ENCODE assay signal across 16 mouse cellular contexts in the genomic region with DNA sequence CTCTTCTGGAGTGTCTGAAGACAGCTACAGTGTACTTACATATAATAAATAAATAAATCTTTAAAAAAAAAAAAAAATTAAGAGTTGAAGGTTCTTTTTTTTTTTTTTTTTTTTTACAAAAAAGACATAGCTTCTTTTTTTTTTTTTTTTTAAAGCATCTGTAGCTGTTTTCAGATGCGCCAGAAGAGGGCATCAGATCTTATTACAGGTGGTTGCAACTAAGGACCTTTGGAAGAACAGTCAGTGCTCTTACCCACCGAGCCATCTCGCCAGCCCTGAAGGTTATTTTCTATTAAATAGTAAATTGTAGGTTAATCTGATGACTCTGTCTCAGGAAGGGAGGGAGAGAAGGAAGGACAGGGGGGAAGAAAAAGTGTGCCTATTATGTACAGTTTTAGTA. TPM values are rescaled to one million over a fixed set of nuclear protein-coding genes. Genes with fewer than 3 reads are reported as not detected.
A peak's percentile ranks its signal among the peaks of the same experiment; 100 is the strongest.
DNase-seq lines count a peak whose midpoint lies in the region; ATAC-seq and TF ChIP-seq lines count a peak whose summit lies in the region.
"Had no signal": no experiment of that assay in that cellular context is flagged by ENCODE, and none has a peak within 500 bp of the region (broad histone marks: within the 10 kb centered on the region; RNA-seq: fewer than 3 reads in every experiment).

No protein-coding gene starts in this region.

- ATAC-seq in heart, postnatal 0 days (ENCODE audit: insufficient read depth, low read depth), result no peak
- no peak for ATAC-seq in lung, postnatal 0 days
- ATAC-seq in erythroid progenitor cell, adult 5-6 weeks (replicated peaks; ENCODE audit: low FRiP score, poor library complexity, severe bottlenecking), result no peak
- no peak for ATAC-seq in neural tube, embryonic 15.5 days (ENCODE audit: low FRiP score)
- ATAC-seq: forebrain, embryonic 13.5 days had no signal

- no peak overlapping the region for H3K4me2 ChIP-seq in heart, postnatal 0 days (ENCODE audit: low read depth, low read length)
- H3K4me2 ChIP-seq in lung, postnatal 0 days (replicated peaks; ENCODE audit: low read depth, low read length), result no peak overlapping the region
- H3K4me2 ChIP-seq in neural tube, embryonic 15.5 days, result no peak overlapping the region
- H3K4me2 ChIP-seq: forebrain, embryonic 13.5 days; heart, embryonic 12.5 days; hindbrain, embryonic 15.5 days; liver, embryonic 15.5 days had no signal

- TF ChIP-seq CTCF in heart, postnatal 0 days (IDR thresholded peaks at IDR 0.05; ENCODE audit: low read depth), result no peak
- TF ChIP-seq CTCF in lung, postnatal 0 days (IDR thresholded peaks at IDR 0.05), result no peak

- no peak for TF ChIP-seq EP300 in heart, postnatal 0 days (IDR thresholded peaks at IDR 0.05; ENCODE audit: low read depth)
- TF ChIP-seq EP300 in lung, postnatal 0 days (IDR thresholded peaks at IDR 0.05), result no peak

- peaks cover 83% of the 10 kb centered on the region for H3K36me3 ChIP-seq in heart, postnatal 0 days (replicated peaks; ENCODE audit: control insufficient read depth, insufficient read depth, low read length)
- peaks cover 18% of the 10 kb centered on the region for H3K36me3 ChIP-seq in lung, postnatal 0 days (ENCODE audit: insufficient read depth, low read length)
- H3K36me3 ChIP-seq in neural tube, embryonic 15.5 days, result peaks cover 56% of the 10 kb centered on the region

- H3K27ac ChIP-seq in heart, postnatal 0 days (ENCODE audit: low read depth), result no peak overlapping the region
- no peak overlapping the region for H3K27ac ChIP-seq in lung, postnatal 0 days (ENCODE audit: low read length)
- no peak overlapping the region for H3K27ac ChIP-seq in neural tube, embryonic 15.5 days (replicated peaks)
- H3K27ac ChIP-seq: forebrain, embryonic 13.5 days; hindbrain, embryonic 15.5 days; liver, embryonic 15.5 days had no signal

- H3K4me3 ChIP-seq in heart, postnatal 0 days (ENCODE audit: low read depth, low read length), result no peak overlapping the region
- H3K4me3 ChIP-seq in lung, postnatal 0 days (ENCODE audit: low read depth, low read length), result no peak overlapping the region
- H3K4me3 ChIP-seq in neural tube, embryonic 15.5 days (replicated peaks), result no peak overlapping the region
- H3K4me3 ChIP-seq: forebrain, embryonic 13.5 days; heart, embryonic 12.5 days; hindbrain, embryonic 15.5 days; liver, embryonic 15.5 days had no signal

- no peaks in the 10 kb centered on the region for H3K4me1 ChIP-seq in heart, postnatal 0 days (ENCODE audit: control insufficient read depth, insufficient read depth)
- H3K4me1 ChIP-seq in lung, postnatal 0 days (ENCODE audit: insufficient read depth, low read depth, low read length), result no peaks in the 10 kb centered on the region
- no peaks in the 10 kb centered on the region for H3K4me1 ChIP-seq in neural tube, embryonic 15.5 days
- H3K4me1 ChIP-seq: forebrain, embryonic 13.5 days; heart, embryonic 12.5 days; hindbrain, embryonic 15.5 days; liver, embryonic 15.5 days had no signal

- peak; percentile 15 for DNase-seq in heart, postnatal 0 days (ENCODE audit: low spot score)
- no peak for DNase-seq in heart, adult 9 months (ENCODE audit: low spot score in 2 of 2)
- DNase-seq in lung, postnatal 0 days (ENCODE audit: low spot score), result peak; percentile 15
- DNase-seq in lung, adult 18-20 months, result no peak
- DNase-seq in CD4-positive helper T cell, adult 2 months (ENCODE audit: low read depth, low spot score), result peak; percentile 44
- DNase-seq in brain, adult 2 months (ENCODE audit: low read depth, low spot score), result peak; percentile 41
- DNase-seq: adrenal gland, postnatal 10 days; cerebellum, adult 18-20 months; right cerebral cortex, adult 18-20 months had no signal

- 79% methylated on average over 3 of the region's 3 CpGs for WGBS in heart, postnatal 0 days
- WGBS in lung, postnatal 0 days, result 83% methylated on average over 3 of the region's 3 CpGs
- 83% methylated on average over 3 of the region's 3 CpGs for WGBS in neural tube, embryonic 15.5 days

- H3K9ac ChIP-seq in heart, postnatal 0 days (replicated peaks; ENCODE audit: low read depth, low read length), result no peak overlapping the region
- no peak overlapping the region for H3K9ac ChIP-seq in lung, postnatal 0 days (replicated peaks; ENCODE audit: low read depth)
- no peak overlapping the region for H3K9ac ChIP-seq in neural tube, embryonic 15.5 days (replicated peaks)
- H3K9ac ChIP-seq: forebrain, embryonic 13.5 days; heart, embryonic 12.5 days; hindbrain, embryonic 15.5 days; liver, embryonic 15.5 days had no signal

- no peaks in the 10 kb centered on the region for H3K27me3 ChIP-seq in heart, postnatal 0 days (ENCODE audit: control insufficient read depth, insufficient read depth, low read length)
- H3K27me3 ChIP-seq in lung, postnatal 0 days (replicated peaks; ENCODE audit: insufficient read depth, low read length), result no peaks in the 10 kb centered on the region
- H3K27me3 ChIP-seq in neural tube, embryonic 15.5 days (replicated peaks), result no peaks in the 10 kb centered on the region
- H3K27me3 ChIP-seq: forebrain, embryonic 13.5 days; heart, embryonic 12.5 days; hindbrain, embryonic 15.5 days; liver, embryonic 15.5 days had no signal

- no peaks in the 10 kb centered on the region for H3K9me3 ChIP-seq in heart, postnatal 0 days (replicated peaks; ENCODE audit: control insufficient read depth, low read length)
- no peaks in the 10 kb centered on the region for H3K9me3 ChIP-seq in lung, postnatal 0 days (ENCODE audit: low read length)
- H3K9me3 ChIP-seq in neural tube, embryonic 15.5 days (replicated peaks), result no peaks in the 10 kb centered on the region
- H3K9me3 ChIP-seq: forebrain, embryonic 13.5 days; heart, embryonic 12.5 days; hindbrain, embryonic 15.5 days; liver, embryonic 15.5 days had no signal

RNA-seq across cellular contexts. Expression of a gene that starts 31.4 kb away (rescaled TPM):
- total RNA-seq in heart, postnatal 0 days (2014; rRNA removed; ENCODE audit: low replicate concordance), result 161 and 188 TPM in 2 replicates
- polyA plus RNA-seq in heart, postnatal 0 days (2015; fragmentation: Nextera tagmentation; extraction: Ambion mirVana), result 192 and 196 TPM in 2 replicates
- polyA plus RNA-seq in lung, postnatal 0 days (2015; fragmentation: Nextera tagmentation; extraction: Ambion mirVana), result 283 and 307 TPM in 2 replicates
- 81.3 and 131 TPM in 2 replicates for total RNA-seq in erythroid progenitor cell, adult 5-6 weeks (2015; ENCODE audit: low replicate concordance)
- total RNA-seq in erythroid progenitor cell, adult 5-6 weeks (2017; ENCODE audit: low replicate concordance), result 30.9 and 39.1 TPM in 2 replicates
- 311 and 344 TPM in 2 replicates for polyA plus RNA-seq in neural tube, embryonic 15.5 days (2015; fragmentation: Nextera tagmentation; extraction: Ambion mirVana)

RNA-seq across cellular contexts. Expression of a gene that starts 32.9 kb away (rescaled TPM):
- total RNA-seq in heart, postnatal 0 days (2014; rRNA removed; ENCODE audit: low replicate concordance), result 69.2 and 74.5 TPM in 2 replicates
- polyA plus RNA-seq in heart, postnatal 0 days (2015; fragmentation: Nextera tagmentation; extraction: Ambion mirVana), result 53.0 and 59.9 TPM in 2 replicates
- polyA plus RNA-seq in lung, postnatal 0 days (2015; fragmentation: Nextera tagmentation; extraction: Ambion mirVana), result 60.4 and 69.9 TPM in 2 replicates
- 83.3 and 153 TPM in 2 replicates for total RNA-seq in erythroid progenitor cell, adult 5-6 weeks (2015; ENCODE audit: low replicate concordance)
- total RNA-seq in erythroid progenitor cell, adult 5-6 weeks (2017; ENCODE audit: low replicate concordance), result 19.8 and 40.4 TPM in 2 replicates
- polyA plus RNA-seq in neural tube, embryonic 15.5 days (2015; fragmentation: Nextera tagmentation; extraction: Ambion mirVana), result 97.0 and 102 TPM in 2 replicates

RNA-seq across cellular contexts. Expression of a gene that starts 40.8 kb away (rescaled TPM):
- 24.8 and 33.1 TPM in 2 replicates for total RNA-seq in heart, postnatal 0 days (2014; rRNA removed; ENCODE audit: low replicate concordance)
- polyA plus RNA-seq in heart, postnatal 0 days (2015; fragmentation: Nextera tagmentation; extraction: Ambion mirVana), result 8.6 and 11.4 TPM in 2 replicates
- polyA plus RNA-seq in lung, postnatal 0 days (2015; fragmentation: Nextera tagmentation; extraction: Ambion mirVana), result 3.1 and 5.0 TPM in 2 replicates
- 293 and 332 TPM in 2 replicates for total RNA-seq in erythroid progenitor cell, adult 5-6 weeks (2015; ENCODE audit: low replicate concordance)
- 162 and 195 TPM in 2 replicates for total RNA-seq in erythroid progenitor cell, adult 5-6 weeks (2017; ENCODE audit: low replicate concordance)
- polyA plus RNA-seq in neural tube, embryonic 15.5 days (2015; fragmentation: Nextera tagmentation; extraction: Ambion mirVana), result 9.3 and 11.4 TPM in 2 replicates
- total RNA-seq: gastrocnemius, adult 8-10 months had no signal

Comparison
In these comparisons a context has a peak if more than half of its experiments do, and no peak if none do; other contexts are left out.
1. DNase-seq: peak in heart, postnatal 0 days (single experiment), lung, postnatal 0 days (single experiment), CD4-positive helper T cell, adult 2 months (single experiment) and brain, adult 2 months (single experiment); none in heart, adult 9 months (0 of 2) and lung, adult 18-20 months (0 of 2).